Mouse (Mus musculus): ENCODE measurements around the gene Setd5.

Gene Setd5

GRCm38 (mm10) chr6:113193765-113194460 lies 116.7 kb downstream of the Setd5 start:
- no peak for DNase-seq (ENCODE audit: low spot score)

- no peak for DNase-seq (ENCODE audit: low spot score)
Measured at GRCm38 (mm10) chr6:113194517-113194840, 117.3 kb downstream of the Setd5 start.

- DNase-seq (ENCODE audit: low spot score) = no peak
Measured at GRCm38 (mm10) chr6:113194841-113195595, 117.9 kb downstream of the Setd5 start, which contains the start of gene Lhfpl4. Gene Lhfpl4 (minus strand): TSS chr6:113195384.

- no peak for DNase-seq (ENCODE audit: low spot score)
Measured at GRCm38 (mm10) chr6:113195596-113195992, 118.4 kb downstream of the Setd5 start.

All from lung, postnatal 25 days (tissue).